Mouse (Mus musculus): ENCODE results near the gene Gm10097. TPM values are rescaled to one million over a fixed set of nuclear protein-coding genes. Genes with fewer than 3 reads are reported as not detected.
A peak's percentile ranks its signal among the peaks of the same experiment; 100 is the strongest.

Gm10097 gene
- total RNA-seq, 2 experiments from 2014 or later, result 0.19 to 0.41 TPM

DNA sequence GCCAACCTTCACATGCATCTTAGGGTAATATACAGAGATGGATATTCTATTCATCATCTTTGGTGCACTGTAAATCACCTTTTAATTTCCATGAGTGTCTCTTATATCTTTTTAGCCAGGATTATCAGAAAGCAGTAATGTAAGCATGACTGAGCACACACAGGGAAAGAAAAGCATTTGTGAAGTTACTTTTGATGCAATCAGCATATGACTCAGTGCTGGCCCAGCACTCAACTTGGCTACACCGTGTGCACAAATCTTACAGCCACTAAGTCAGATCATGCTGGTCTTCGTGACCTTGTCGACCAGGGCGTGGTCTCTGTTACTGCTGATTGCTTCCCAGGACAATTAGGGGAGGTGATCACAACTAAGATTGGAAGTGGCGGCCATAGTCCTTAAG lies 16.8 kb downstream of the Gm10097 start:
- no peak for DNase-seq

GRCm38 (mm10) chr10:5086329-5086728 lies 17.3 kb downstream of the Gm10097 start:
- no peak for DNase-seq

DNA sequence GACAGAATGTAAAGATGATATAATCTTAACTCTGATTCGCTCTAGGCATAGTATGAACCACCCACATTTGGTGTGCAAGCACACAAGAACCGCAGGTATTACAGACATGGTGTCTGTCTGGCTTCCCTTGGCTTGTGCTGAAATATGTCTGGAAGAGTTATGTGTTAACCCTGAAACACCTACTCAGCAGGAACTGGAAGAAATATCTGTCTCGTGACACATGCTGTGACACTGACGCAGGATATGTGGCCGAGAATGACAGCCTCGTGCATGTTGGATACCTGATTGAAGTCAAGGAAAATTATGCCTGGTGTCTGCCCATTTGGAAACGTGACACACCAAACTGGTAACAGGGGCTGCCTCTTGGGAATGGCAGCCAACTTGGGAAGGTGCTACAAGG lies 18.3 kb downstream of the Gm10097 start:
- DNase-seq, result no peak

GRCm38 (mm10) chr10:5089133-5089532 lies 20.1 kb downstream of the Gm10097 start:
- no peak for DNase-seq

DNA sequence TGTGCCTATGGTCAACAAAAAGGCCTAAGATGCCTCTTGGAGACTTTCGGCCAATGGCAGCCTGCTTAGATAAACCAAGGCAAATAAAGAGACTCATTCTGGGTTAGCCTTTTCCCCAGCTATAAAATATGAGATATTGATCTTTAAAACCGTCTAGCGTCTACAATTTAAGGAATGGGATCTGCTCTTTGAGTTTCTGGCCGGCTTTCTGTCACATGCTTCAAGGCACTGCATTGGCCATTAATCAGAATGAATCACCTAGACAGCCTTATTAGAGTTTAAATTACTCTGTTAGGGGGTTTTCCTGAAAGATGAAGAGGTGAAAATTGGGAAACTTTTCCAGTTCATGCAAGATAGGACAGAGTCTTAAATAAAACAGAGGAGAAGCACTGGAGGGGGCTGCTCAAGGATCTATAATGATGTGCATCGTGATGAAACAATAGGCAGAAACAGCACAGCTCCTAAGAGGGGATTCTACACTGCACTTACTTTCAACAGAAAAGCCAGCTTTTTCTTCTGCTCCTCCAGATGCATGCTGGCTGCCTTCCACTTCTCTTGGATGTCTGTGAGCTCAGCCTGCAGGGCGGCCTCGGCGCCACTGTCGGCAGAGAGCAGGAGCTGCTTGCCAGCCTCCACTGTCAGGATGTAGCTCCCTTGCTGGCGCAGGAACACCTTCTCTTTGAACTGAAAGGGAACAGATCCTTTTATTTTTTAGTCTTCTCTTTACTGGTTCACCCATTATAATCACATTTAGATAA lies 28.2 kb downstream of the Gm10097 start:
- DNase-seq, result peak; percentile 58

GRCm38 (mm10) chr10:5097754-5098137 lies 28.8 kb downstream of the Gm10097 start:
- no peak for DNase-seq

DNA sequence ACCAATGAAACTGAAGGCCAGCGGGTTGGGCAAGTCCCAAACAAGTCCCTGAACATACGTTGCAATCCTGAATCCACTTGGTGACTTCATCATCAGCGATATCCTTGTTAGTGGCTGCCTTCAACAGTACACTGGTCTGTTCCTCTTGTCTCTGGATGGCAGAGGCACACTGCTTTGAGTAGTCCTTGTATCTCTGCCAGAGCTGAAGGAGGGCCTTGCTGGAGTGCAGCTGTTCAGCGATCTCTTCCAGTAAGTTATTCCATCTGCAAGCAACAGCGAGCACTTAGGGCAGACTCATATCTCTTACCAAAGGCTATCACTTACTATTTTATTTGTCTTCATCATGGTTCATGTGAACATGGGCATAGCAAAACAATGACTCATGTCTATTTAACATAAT lies 41.8 kb downstream of the Gm10097 start:
- DNase-seq, result peak; percentile 44

DNA sequence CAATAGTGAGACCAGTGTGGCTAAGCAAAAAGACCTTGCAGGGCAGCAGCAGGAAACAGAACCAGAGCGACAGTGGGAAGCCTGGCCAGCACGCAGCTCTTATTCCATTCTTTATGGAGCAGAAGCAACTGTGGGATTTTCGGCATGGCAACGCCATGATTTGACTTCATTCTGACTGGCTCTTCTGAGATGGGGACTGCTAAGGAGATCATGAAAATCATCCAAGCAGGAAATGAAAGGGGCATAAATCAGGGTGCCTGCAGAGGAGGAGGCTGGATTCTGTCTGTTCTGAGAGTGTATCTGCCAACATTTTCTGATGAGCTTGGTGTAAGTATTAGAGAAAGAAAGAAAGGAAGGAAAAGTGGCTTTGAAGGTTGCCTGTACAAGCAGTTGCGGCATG lies 47.2 kb downstream of the Gm10097 start:
- DNase-seq, result no peak

DNA sequence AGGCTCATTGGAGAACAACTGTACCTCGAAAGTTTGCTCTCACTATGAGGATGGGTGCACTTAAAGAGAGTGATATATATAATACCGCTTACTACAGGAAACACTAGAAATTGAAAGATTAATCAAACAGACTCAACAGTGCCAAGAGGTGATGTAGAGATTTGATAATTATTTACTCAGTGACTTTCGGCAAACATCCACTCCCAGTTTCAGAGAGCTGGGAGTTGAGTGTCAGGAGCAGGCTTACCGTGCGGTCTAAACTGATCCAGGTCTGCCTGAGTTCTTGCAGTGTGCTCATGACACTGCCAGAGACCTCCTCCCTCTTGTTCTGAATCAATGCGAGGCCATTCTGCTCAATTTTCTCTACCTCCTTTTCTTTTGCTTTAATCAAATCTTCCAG lies 47.7 kb downstream of the Gm10097 start:
- DNase-seq, result no peak
